Mouse (Mus musculus) splenic B cell, adult 2 months (primary cell): ENCODE data around the gene B830017H08Rik.

ENCODE experiments used
- DNase-seq: peaks from one replicate; pipeline ENCODE4 v3.0.0-alpha.2; 2011; ENCODE audit warnings: low read depth, low spot score
- H3K27me3 ChIP-seq: 2 replicates; pipeline ENCODE4 v1.6.1; 2012; ENCODE audit warnings: mild to moderate bottlenecking, low read length, moderate library complexity, mixed read lengths; ENCODE audit not compliant: control insufficient read depth, poor library complexity, insufficient read depth, severe bottlenecking
- H3K36me3 ChIP-seq: 2 replicates; pipeline ENCODE4 v1.6.1; 2012; ENCODE audit warnings: mild to moderate bottlenecking, low read length, moderate library complexity, mixed read lengths; ENCODE audit not compliant: control insufficient read depth, poor library complexity, insufficient read depth, severe bottlenecking

B830017H08Rik gene

DNA sequence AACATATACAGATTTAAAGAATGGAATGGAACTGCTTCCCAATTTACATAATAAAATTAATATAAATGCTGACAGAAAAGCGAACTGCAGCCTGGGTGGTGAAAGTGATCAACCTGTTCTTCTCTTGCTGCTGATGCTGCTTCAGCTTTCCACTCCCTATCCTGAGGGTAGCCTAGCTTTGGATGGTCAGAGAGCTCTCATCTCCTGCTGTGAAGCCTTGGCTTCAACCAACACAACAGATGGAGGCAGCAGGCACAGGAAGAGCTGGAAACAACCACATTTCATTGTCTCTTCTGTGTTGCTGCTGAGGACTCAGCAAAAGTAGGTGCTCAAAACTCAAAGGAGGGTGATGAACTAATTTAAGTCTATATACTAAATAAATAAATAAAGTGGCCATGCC is 18.9 kb downstream of the B830017H08Rik start:
- no peak for DNase-seq
- Histone ChIP-seq H3K36me3 (peaks cover 5% of the 10 kb centered on the region; the same call in 1 of the 2 replicates), H3K27me3 (no peaks in the 10 kb centered on the region)

DNA sequence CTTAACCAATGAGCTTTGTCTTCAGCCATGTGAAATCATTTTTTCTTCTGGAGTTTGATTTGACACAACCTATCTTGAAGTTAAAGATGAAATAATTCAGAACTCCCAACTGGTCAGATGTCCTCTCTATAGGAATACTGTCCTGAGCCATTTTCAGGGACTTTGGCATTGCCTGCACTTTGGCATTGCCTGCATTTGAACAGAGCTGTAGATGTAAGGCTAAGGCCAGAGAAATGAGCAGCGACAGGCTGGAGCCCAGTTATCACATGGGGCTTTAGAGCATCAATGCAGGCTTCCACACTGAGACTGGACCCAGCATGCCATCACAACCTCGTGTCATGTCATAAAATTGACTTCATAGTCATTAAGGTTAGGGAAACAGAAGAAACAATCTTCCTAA is 20.3 kb downstream of the B830017H08Rik start:
- Histone ChIP-seq H3K36me3 (peaks cover 5% of the 10 kb centered on the region; the same call in 1 of the 2 replicates), H3K27me3 (no peaks in the 10 kb centered on the region)
- DNase-seq = no peak

DNA sequence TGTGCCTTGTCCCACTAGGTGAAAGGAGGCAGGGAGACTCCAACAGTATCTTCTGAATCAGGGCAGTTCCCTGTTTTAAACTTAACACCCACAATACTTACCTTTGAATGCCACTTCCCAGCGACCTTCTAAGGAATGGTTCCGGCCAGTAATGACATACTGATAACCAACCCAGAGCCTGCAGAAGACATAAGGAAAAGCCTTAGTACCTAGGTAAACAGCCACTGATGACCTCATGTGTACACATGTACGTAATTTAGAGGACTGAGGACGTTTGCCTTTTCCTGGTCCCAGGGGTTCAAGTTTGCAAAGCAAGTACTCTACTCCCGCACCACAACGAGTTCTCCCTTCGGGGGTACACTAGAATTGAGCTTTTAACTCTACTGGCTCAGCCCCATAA is 24.2 kb downstream of the B830017H08Rik start:
- no peak for DNase-seq
- Histone ChIP-seq H3K27me3 (no peaks in the 10 kb centered on the region), H3K36me3 (peaks cover 3% of the 10 kb centered on the region; the same call in 1 of the 2 replicates)

DNA sequence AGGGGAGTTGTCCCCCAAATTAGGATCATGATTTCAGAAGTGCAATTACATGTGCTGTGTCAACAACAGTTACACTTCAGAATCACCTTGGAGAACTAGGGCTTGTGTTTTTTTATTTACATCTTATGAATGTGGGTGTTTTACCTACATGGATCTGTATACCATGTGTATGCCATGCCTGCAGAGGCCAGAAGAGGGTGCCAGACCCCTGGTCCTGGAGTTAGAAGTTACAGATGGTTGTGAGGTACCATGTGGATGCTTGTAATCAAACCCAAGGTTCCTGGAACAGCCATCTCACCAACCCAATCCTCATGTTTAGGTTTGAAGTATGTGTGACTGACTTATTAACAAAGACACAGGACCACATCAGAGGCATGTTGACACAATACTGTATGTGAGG is 25.7 kb downstream of the B830017H08Rik start:
- H3K27me3 ChIP-seq = no peaks in the 10 kb centered on the region
- H3K36me3 ChIP-seq = peaks cover 3% of the 10 kb centered on the region; the same call in 1 of the 2 replicates
- DNase-seq = peak; percentile 44

DNA sequence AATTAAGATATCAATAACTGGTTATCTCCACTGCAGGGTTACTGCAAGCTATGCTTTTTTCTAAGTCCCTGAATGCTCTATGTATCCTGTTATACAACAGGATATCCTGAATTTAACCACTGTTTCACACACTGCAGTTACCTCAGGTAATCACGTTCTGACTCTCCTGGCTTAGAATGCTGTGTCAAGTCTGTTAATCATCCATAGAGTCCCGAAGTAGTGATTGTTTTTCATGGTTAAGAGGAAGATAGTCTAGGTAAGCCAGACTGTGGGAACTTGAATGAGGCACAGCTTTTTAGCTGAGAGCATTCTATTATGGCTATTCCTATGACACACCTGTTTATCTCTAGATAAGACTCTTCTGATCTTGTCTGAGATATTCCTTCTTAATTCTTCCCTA is 32.4 kb downstream of the B830017H08Rik start:
- H3K36me3 ChIP-seq = no peaks in the 10 kb centered on the region
- DNase-seq = no peak

DNA sequence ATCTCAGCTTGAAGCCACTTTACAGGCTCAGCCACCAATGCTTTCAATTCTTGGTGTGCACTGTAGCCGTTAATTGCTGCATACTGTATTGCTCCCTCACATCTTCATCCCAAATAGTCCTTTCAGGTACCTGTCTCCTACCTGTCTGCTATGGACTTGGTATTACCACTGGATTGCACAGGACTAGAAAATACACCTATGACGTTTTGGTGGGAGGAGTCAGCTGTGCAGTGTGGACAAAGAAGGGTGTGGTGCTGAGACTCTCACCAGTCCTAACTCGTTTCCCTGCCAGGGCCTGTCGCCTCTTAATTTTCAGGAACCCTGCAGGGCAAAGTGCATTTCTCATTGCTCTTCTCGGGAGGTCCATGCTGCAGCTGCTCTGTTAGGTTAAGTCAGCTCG is 32.8 kb downstream of the B830017H08Rik start:
- DNase-seq = no peak

More for the DNA sequence above, 32.4 kb downstream of the B830017H08Rik start:
- no peaks in the 10 kb centered on the region for H3K27me3 ChIP-seq

DNA sequence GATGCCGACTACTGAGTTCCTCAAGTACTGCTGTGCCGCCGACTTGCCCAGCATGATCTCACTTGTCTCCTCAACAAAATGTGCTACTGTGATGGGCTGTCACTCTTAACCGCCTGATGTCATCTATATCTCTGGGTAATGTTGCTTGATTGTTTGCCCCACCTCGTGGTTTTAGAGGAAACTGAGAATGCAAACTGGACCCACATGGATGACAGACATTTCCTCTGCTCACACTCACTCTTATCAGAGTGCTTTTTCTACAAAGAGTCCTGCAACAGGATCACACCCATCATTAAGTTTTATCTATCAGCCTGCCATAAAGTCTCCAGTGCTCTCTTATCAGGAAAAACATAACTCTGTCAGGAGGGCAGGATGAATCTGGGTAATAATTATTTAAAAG is 38.3 kb downstream of the B830017H08Rik start:
- no peak for DNase-seq
- Histone ChIP-seq H3K36me3 (no peaks in the 10 kb centered on the region), H3K27me3 (no peaks in the 10 kb centered on the region)

More for the DNA sequence above, 32.8 kb downstream of the B830017H08Rik start:
- no peaks in the 10 kb centered on the region for H3K36me3 ChIP-seq
- H3K27me3 ChIP-seq = no peaks in the 10 kb centered on the region

DNA sequence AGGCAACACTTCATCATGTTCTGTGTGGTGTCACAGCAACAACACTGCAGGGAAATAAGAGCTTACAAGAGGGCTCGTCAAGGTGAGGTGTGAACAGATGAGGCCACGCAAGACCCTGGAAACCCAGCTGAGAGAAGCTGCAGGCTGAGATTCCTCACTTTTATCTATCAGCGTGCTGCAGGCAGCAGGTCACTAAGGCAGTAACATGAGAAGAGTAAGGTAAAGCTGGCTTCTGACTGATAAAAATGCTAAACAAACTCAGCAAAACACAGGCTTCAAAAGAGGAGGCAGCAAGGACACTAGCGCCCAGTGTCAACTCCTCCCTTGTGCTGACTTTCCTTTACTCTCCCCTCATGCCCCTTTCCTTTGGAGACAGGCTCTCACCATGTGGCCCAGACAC is 40.1 kb downstream of the B830017H08Rik start:
- Histone ChIP-seq H3K27me3 (no peaks in the 10 kb centered on the region), H3K36me3 (no peaks in the 10 kb centered on the region; the same call in 1 of the 2 replicates)
- no peak for DNase-seq

DNA sequence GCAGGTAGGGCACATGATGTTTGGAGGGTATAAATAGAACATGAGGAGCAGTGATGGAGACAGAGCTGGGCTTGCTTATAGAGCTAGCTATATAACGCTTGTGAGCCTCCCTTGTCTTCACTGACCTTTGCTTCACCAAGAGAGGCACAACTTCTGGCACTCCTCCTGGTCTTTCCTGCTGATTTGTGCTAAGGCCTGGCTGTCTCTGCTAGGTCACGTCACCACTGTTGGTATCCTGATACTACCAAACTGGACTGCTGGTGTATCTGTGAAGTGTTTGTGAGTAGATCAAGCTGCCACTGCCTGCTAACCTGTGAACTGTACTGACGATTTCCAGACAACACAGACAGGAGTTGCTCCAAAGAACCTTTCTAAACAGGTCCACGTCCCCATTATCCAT is 42.3 kb downstream of the B830017H08Rik start:
- H3K36me3 ChIP-seq = no peaks in the 10 kb centered on the region; the same call in 1 of the 2 replicates
- no peaks in the 10 kb centered on the region for H3K27me3 ChIP-seq
- DNase-seq = no peak

DNA sequence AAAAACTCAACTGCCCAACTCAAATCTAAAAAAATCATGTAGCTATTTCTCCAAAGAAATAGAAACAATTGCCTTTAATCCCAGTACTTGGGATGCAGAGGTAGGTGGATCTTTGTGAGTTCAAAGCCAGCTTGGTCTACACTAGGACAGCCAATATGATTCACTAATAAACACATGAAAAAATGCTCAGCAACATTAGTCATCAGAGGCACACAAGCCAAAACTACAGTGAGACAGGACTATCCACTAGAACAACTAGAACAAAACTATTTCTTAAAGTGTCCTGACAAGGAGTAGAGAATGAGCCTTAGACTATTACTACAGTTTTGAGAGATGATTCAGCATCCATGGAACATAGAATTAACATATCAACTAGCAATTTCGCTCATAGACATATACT is 43.2 kb downstream of the B830017H08Rik start:
- DNase-seq = no peak
- no peaks in the 10 kb centered on the region for H3K27me3 ChIP-seq
- no peaks in the 10 kb centered on the region; the same call in 1 of the 2 replicates for H3K36me3 ChIP-seq

DNA sequence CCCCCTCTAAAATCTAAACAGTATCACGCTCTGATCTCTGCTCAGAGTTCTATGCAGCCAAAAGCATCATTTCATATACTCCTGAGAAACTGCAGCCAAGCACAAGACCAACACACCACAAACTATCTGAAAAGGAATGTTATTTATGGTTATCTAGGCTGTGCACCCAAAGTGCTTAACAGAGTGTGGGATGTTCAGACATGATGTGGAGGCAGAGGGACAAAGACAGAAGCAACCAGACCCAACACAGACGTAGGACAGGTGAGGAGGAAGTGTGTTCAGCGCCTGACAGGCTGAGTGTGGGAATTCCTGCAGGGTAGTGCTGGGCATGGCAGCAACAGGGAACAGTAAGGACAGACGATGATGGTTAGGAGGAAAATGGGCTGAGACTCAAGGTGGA is 46.6 kb downstream of the B830017H08Rik start:
- no peaks in the 10 kb centered on the region for H3K27me3 ChIP-seq
- H3K36me3 ChIP-seq = no peaks in the 10 kb centered on the region; the same call in 1 of the 2 replicates
- no peak for DNase-seq

DNA sequence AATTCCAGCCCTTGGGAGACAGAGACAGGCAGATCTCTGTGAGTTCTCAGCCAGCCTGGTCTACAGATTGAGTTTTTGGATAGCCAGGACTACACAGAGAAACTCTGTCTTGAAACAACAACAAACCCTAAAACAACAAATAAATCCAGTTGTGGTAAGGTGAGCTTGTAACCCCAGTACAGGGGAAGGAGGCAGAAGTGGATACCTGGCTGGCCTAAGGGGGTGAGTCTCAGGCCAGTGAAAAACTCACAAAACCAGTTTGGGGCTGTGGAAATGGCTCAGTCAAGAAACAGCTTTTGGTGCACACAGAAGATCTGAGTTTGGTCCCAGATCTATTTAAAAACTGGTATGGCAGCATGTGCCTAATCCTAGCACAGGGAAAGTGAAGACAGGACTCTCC is 49.3 kb downstream of the B830017H08Rik start:
- Histone ChIP-seq H3K36me3 (peaks cover 5% of the 10 kb centered on the region; the same call in 1 of the 2 replicates), H3K27me3 (no peaks in the 10 kb centered on the region)
- no peak for DNase-seq

DNA sequence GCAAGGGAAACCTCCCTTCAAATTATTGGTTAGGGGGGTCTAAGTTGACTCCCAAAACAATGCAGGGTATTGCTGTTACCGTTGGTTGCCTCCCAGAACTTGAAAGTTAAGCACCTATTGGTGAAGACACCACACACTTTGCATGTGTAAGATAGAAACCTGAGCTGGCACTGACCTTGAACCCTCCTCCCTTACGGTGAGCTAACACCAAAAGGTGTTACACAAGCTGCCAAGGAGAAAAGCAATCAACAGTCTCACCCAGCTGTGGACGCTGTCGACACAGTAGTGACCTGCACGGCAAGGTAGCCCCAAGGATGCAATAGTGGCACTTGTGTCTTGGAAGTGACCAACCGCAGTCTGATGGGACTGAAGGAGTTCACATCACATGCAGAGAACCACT is 51.2 kb downstream of the B830017H08Rik start:
- H3K27me3 ChIP-seq = no peaks in the 10 kb centered on the region
- peaks cover 5% of the 10 kb centered on the region; the same call in 1 of the 2 replicates for H3K36me3 ChIP-seq
- no peak for DNase-seq
